Mouse (Mus musculus) adrenal gland, adult 8-10 months (tissue): ENCODE data around the gene Dock9. TPM values are rescaled to one million over a fixed set of nuclear protein-coding genes. Genes with fewer than 3 reads are reported as not detected.

ENCODE experiments used
- DNase-seq: peaks from one replicate; pipeline ENCODE4 v3.0.0; 2022
- total RNA-seq, 4 experiments: library from RNA; stranded (reverse); gene quantifications; 2 replicates each; pipeline ENCODE4 v1.2.4; 2022

Gene Dock9
- total RNA-seq, 4 experiments from 2014 or later, result 26.1 to 41.7 (median 33.0) TPM

DNA sequence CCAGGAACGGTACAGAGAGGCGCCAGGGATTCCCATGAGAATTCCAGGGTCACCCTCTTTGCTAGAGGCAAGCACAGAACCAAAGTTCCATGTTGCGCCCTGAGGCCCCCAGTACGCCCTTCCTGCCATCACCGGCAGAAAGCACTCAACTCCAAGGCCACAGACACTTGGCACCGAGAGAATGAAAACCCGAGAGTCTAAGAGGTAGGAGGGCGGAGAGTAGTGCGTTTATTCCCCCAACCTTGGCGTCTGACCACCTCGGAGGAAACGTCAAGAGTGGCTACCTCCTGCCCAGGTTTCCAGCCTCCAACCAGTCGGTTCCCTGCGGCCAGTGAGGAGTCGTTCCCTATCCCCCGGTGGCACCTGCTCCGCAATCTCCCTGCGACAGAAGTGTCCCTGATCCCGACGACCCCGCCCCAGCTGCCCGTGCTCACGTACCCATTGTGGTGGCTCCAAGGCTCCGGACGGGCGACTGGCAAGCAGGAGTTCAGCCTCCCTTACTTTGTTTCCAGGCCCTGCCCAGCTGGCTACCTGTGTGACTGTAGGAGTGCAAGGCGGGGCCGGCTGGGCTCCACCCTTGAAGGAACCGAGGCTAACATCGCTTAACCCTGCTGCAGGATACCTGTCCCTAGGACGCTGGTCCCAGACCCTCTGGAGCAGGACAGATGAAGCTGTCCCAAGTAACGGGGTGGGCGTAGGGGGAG lies 292.7 kb downstream of the Dock9 start, which contains the start of gene Slc15a1:
TSS of gene Slc15a1 (minus strand) at position 472 of the 704 bp plus-strand sequence.
- DNase-seq, result no peak

DNA sequence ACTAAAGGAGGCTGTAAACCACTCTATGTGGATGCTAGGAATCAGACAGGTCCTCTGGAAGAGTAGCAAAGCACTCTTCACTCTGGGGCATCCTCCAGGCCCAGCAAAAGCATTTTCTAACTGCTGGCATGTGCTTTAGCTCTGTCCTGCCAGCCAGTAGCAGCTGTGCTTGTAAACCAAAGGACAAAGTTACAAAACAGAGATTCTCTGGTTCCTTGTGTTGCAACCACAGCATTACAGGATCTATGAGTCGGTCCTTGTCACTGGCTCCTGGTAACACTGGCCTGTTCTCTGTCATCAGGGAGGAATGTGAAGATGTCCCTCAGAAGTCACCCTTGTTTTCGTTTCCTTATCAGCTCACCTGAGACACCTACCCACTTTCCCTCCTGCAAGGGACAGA lies 297.1 kb downstream of the Dock9 start:
- DNase-seq, result no peak

DNA sequence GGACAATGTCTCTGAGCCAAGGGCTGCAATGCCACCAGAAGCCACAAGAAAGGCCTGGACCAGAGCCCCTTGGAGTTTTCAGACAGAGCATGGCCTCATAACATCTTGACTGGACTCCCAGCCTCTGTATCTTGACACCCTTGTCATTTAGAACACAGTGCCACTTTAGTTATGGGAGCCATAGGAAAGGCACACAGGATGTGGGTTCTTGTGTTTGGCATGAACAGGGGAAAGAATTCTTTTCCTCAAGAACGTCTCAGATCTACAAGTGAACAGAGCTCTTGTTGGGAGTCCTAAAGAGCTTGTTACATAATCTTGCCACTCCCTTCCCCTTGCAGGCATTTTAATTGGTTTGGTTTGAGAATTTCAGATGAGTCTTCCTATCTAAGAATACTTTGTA lies 297.9 kb downstream of the Dock9 start:
- DNase-seq, result no peak

DNA sequence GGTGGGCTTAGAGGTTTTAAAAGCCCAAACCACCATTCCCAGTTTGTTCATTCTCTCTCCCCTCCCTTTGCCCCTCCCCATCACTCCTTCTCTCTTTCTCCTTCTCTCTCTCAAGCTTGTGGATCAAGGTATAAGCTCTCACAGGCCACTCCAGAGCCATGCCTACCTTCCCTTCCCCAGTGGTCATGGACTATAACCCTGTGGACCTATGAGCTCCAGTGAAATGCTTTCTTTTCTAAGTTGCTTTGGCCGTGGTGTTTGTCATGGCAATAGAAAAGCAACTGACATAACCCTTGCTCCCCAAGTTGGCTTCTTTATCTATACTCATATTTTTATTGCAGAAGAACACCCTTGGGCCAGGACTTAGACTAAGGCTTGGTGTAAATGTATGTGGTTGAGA lies 299.8 kb downstream of the Dock9 start:
- DNase-seq, result no peak

DNA sequence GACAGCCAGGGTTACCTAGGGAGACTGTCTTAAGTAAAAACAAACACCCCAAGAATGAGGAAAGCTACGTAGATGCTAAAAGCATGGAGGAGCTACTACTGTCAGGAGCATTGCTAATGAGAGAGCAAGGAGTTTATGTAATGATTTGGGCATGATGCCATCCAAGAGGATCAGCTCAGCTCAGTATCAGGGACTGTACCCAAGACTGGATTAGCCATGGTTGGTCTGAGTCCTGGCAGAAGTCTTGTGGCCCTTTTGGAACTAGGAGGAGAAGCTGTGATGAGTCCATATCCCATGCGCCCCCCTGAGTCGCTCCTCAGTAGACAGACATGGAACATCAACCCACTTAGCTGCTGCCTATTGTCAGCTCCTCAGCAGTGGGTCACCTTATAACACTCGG lies 301.9 kb downstream of the Dock9 start:
- no peak for DNase-seq

DNA sequence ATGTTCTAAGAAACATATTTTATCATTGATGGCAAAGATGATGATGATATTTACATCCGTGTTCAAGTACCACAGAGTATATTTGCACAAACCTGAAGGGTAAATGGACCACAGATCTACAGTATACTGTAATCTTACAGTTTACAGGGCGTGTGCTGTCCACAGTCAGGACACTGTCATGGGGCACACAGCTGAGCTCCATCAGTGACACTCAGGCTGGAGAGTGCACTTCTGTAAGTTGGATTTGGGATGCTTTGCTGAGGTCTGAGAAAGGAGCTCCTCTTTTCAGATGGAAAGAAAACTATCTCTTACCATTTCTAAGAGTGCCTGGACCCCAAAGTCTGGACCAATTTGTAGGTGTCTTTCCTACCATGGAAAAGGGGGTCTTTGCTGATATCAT lies 302.5 kb downstream of the Dock9 start:
- DNase-seq, result no peak

DNA sequence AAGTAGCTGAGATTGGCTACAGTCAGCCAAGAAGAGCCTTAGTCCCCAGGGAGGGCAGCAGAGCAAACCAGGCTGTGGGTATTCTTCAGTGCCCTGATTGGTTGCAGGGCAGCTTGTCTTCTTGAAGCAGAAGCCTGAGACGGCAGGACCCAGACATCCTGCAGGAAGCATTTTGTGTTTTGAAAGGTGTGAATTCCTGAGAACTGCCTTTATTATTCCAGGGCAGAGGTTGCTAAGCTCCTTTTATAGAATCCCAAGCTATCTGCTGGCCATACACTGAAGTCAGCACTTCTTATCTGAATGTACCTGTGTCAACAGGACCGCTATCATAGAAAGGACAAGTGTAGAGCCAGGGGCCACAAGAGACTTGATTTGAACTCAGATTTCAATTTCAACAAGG lies 303.4 kb downstream of the Dock9 start:
- no peak for DNase-seq

DNA sequence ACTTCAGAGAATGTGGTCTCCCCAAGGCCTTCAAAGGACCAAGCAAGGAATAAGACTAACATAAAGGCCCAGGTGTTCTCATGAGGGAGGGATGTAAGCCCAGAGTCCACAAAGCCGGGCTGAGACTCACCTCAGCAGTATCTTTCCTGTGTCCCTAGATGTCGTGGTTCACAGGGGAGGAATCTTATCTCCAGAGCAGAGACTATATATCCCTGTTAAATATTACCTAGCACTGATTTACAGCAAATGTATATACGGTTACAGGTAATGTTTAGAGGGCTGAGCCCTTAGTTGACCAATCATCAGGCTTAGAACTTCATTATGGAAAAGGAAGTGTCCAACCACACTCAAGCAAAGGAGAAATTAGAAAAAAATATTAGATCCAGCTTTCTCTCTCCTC lies 303.9 kb downstream of the Dock9 start:
- DNase-seq, result no peak

DNA sequence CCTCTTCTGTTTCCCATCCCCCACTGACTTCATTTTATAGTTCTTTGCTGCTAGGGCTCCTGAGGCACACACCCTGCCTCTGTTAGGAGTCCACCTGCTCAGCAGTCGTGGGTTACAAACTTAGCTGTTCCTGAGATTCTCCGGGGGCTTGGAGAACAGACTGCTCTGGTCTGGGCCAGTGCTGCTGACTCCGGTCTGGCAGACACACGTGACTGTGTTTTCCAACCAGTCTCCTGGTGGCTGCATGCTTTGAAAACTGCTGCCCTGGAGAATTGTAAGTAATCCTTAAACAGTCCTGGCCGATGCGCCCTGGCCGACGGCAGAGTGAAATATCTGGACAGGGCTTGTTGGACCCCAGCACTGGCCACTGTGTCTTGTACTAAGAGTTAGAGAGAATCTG lies 305.3 kb downstream of the Dock9 start:
- DNase-seq, result no peak

Other genes with a start within 250 kb of the Dock9 start
- gene Ubac2, start 80.8 kb upstream of the Dock9 start, total RNA-seq, result 10 to 100 TPM; 32.8 to 43.5 (median 39.2) TPM
- gene Gpr18, start 117.9 kb upstream of the Dock9 start, total RNA-seq, result under 1 TPM; 0.22 to 0.52 (median 0.45) TPM
- gene Gpr183, start 167.4 kb upstream of the Dock9 start, total RNA-seq, result 1 to 10 TPM in 3 of 4 experiments, under 1 TPM in 1; 0.80 to 2.2 (median 1.4) TPM
- gene Timm8a2, start 236.8 kb upstream of the Dock9 start, total RNA-seq, result not detected